Mouse (Mus musculus) kidney, adult 2 months (tissue): ENCODE results near the gene Zfp87.

ENCODE experiments used
- CTCF ChIP-seq: fragments of 200-500 bp; conservative IDR thresholded peaks from 2 replicates; pipeline ENCODE4 v1.5.1; 2011; ENCODE audit warnings: low read depth, mild to moderate bottlenecking, control low read depth, low read length, moderate library complexity, mixed read lengths; ENCODE audit not compliant: insufficient read depth, insufficient read length
- POLR2A ChIP-seq: fragments of 200-500 bp; IDR thresholded peaks from one replicate; pipeline ENCODE4 v1.6.1; 2011; ENCODE audit warnings: low read depth, low read length, control low read depth

GRCm38 (mm10) chr13:67553730-67554129, 27.8 kb upstream of the Zfp87 start, which contains the start of gene Zfp748:
- TF ChIP-seq POLR2A (no peak), CTCF (no peak)
